ENCODE assay signal across 12 mouse cellular contexts in genomic region chr16:43561956-43562355, GRCm38 (mm10).
DNase-seq lines count a peak whose midpoint lies in the region; ATAC-seq and TF ChIP-seq lines count a peak whose summit lies in the region.
"Had no signal": no experiment of that assay in that cellular context is flagged by ENCODE, and none has a peak within 500 bp of the region (broad histone marks: within the 10 kb centered on the region; RNA-seq: fewer than 3 reads in every experiment).

No protein-coding gene starts in this region.

- H3K27ac ChIP-seq in left cerebral cortex, adult 2 months, result no peak overlapping the region
- H3K27ac ChIP-seq in bone marrow, adult 2 months (ENCODE audit: control insufficient read depth, insufficient read depth, low read depth, low read length, poor library complexity), result no peak overlapping the region
- H3K27ac ChIP-seq: heart, embryonic 10.5 days; kidney, embryonic 15.5 days; limb, embryonic 15.5 days had no signal

- no peaks in the 10 kb centered on the region for H3K4me1 ChIP-seq in bone marrow, adult 2 months (ENCODE audit: control insufficient read depth, insufficient read depth, low read length)
- H3K4me1 ChIP-seq: limb, embryonic 15.5 days had no signal

- no peak for DNase-seq in left cerebral cortex, adult 2 months (ENCODE audit: extremely low spot score in 1 of 2, low spot score in 2 of 2)
- no peak for DNase-seq in left cerebral cortex, adult 11 months (ENCODE audit: low spot score)
- peak; percentile 36 for DNase-seq in A20 (ENCODE audit: low read depth, low spot score)
- DNase-seq in urinary bladder, adult 18-20 months (ENCODE audit: low spot score in 2 of 2), result no peak
- DNase-seq in gastrocnemius, postnatal 14 days, result no peak
- DNase-seq in heart, postnatal 14 days, result no peak
- DNase-seq: layer of hippocampus, postnatal 36 days had no signal

- intact Hi-C loops in left cerebral cortex, adult 2 months (cut with DNase I), result no loop called here
- intact Hi-C loops in gastrocnemius, postnatal 14 days (cut with DNase I; ENCODE audit: low total_unique reads), result no loop called here
- intact Hi-C loops in heart, postnatal 14 days (cut with DNase I), result no loop called here

- TF ChIP-seq POLR2A in bone marrow, adult 2 months (IDR thresholded peaks at IDR 0.05; ENCODE audit: borderline replicate concordance, control insufficient read depth, low read depth, low read length), result no peak

- H3K4me3 ChIP-seq in left cerebral cortex, adult 2 months, result no peak overlapping the region
- H3K4me3 ChIP-seq in bone marrow, adult 2 months (replicated peaks; ENCODE audit: control insufficient read depth, low read depth, low read length), result no peak overlapping the region
- H3K4me3 ChIP-seq: heart, embryonic 10.5 days; kidney, embryonic 15.5 days; limb, embryonic 15.5 days had no signal

- 78% methylated on average over 4 of the region's 4 CpGs for WGBS in bone marrow, adult 2 months

- TF ChIP-seq CTCF in left cerebral cortex, adult 2 months (IDR thresholded peaks at IDR 0.05), result peak; percentile 38
- peak; percentile 17; the same call in 1 of the 2 replicates for TF ChIP-seq CTCF in bone marrow, adult 2 months (IDR thresholded peaks at IDR 0.05; ENCODE audit: control insufficient read depth, insufficient read depth, low read length)

- peak; percentile 60 for ATAC-seq in CD4-positive, CD25-positive, alpha-beta regulatory T cell, adult 4 months
